Mouse (Mus musculus) ES-E14 (cell line): ENCODE results near the gene Fuz. TPM values are rescaled to one million over a fixed set of nuclear protein-coding genes. Genes with fewer than 3 reads are reported as not detected.

Experiments
- DNase-seq: peaks from one replicate; pipeline ENCODE4 v3.0.0-alpha.2; 2013; ENCODE audit warnings: low read depth, low spot score
- H3K27ac ChIP-seq: 2 replicates; pipeline ENCODE4 v1.5.1; 2012; ENCODE audit warnings: low read depth, mild to moderate bottlenecking, low read length, moderate library complexity, mixed read lengths; ENCODE audit not compliant: poor library complexity, insufficient read depth, severe bottlenecking
- H3K36me3 ChIP-seq: 2 replicates; pipeline ENCODE4 v1.6.1; 2012; ENCODE audit warnings: mild to moderate bottlenecking, low read length, moderate library complexity, mixed read lengths; ENCODE audit not compliant: control insufficient read depth, poor library complexity, insufficient read depth, severe bottlenecking
- H3K4me1 ChIP-seq, 2 experiments: fragments of 150-350 bp in 1 of 2; sonication (generic) in 1 of 2; 2 replicates each; pipeline ENCODE4 v1.6.1; 2012; ENCODE audit warnings: low read length in 2 of 2, mild to moderate bottlenecking in 1 of 2, mixed read lengths in 1 of 2; ENCODE audit not compliant: control insufficient read depth in 2 of 2, insufficient read depth in 2 of 2, poor library complexity in 1 of 2
- H3K4me3 ChIP-seq, 2 experiments: fragments of 150-350 bp in 1 of 2; sonication (generic) in 1 of 2; 2 replicates each; pipeline ENCODE4 v1.5.1; 2012; ENCODE audit warnings: low read length in 2 of 2, low read depth in 1 of 2, mild to moderate bottlenecking in 1 of 2, mixed read lengths in 1 of 2; ENCODE audit not compliant: insufficient read depth in 1 of 2, poor library complexity in 1 of 2, severe bottlenecking in 1 of 2
- H3K9ac ChIP-seq: 2 replicates; pipeline ENCODE4 v1.6.1; 2012; ENCODE audit warnings: low read depth, mild to moderate bottlenecking, low read length, mixed read lengths; ENCODE audit not compliant: poor library complexity, insufficient read depth, severe bottlenecking
- H3K9me3 ChIP-seq: fragments of 150-350 bp; sonication (generic); 2 replicates; pipeline ENCODE4 v1.6.1; 2012; ENCODE audit warnings: low read depth, mild to moderate bottlenecking, low read length; ENCODE audit not compliant: control insufficient read depth, insufficient read depth
- CHD2 ChIP-seq: IDR thresholded peaks from 2 replicates; pipeline ENCODE4 v1.6.1; 2014; ENCODE audit warnings: mild to moderate bottlenecking, low read depth, low read length, inconsistent platforms
- HCFC1 ChIP-seq: IDR thresholded peaks from 2 replicates; pipeline ENCODE4 v1.6.1; 2012; ENCODE audit warnings: low read length, inconsistent platforms, borderline replicate concordance; ENCODE audit not compliant: insufficient read depth
- MAFK ChIP-seq: IDR thresholded peaks from 2 replicates; pipeline ENCODE4 v1.6.1; 2014; ENCODE audit warnings: mild to moderate bottlenecking, low read depth, low read length, inconsistent platforms; ENCODE audit not compliant: insufficient read depth
- ZC3H11A ChIP-seq: IDR thresholded peaks from 2 replicates; pipeline ENCODE4 v1.6.1; 2012; ENCODE audit warnings: low read depth, mild to moderate bottlenecking, inconsistent platforms, low read length, borderline replicate concordance
- ZNF384 ChIP-seq: IDR thresholded peaks from 2 replicates; pipeline ENCODE4 v1.6.1; 2012; ENCODE audit warnings: low read depth, low read length, inconsistent platforms
- in situ Hi-C, 2 experiments: fragments of 600-800 bp; cut with MboI; formaldehyde crosslinking; loops; one replicate each; pipeline ENCODE4 v1.15.1; 2025; ENCODE audit warnings: low sequenced_read_pairs in 2 of 2, inconsistent platforms in 1 of 2; ENCODE audit not compliant: unreplicated experiment in 2 of 2
- total RNA-seq: library from RNA; depleted of rRNA; stranded (reverse); fragments of 300-350 nt; gene quantifications from 2 replicates; pipeline ENCODE4 v1.2.3, GENCODE M21; 2012

Fuz gene
- total RNA-seq, 1 experiment = 14.2 TPM

- no peak overlapping the region for H3K4me3 ChIP-seq
- in situ Hi-C loops = no loop called here
- no peak overlapping the region for H3K27ac ChIP-seq
- no peaks in the 10 kb centered on the region for H3K9me3 ChIP-seq
- peaks cover 0 to 12% of the 10 kb centered on the region in 2 experiments; a peak in 1 of 4 replicates for H3K4me1 ChIP-seq
- DNase-seq = no peak
- H3K9ac ChIP-seq = peak overlapping the region; percentile 10; the same call in 1 of the 2 replicates
- no peak for TF ChIP-seq CHD2
- TF ChIP-seq HCFC1 = no peak
- TF ChIP-seq MAFK = no peak
- TF ChIP-seq ZC3H11A = no peak
- no peak for TF ChIP-seq ZNF384
- peaks cover 34% of the 10 kb centered on the region for H3K36me3 ChIP-seq
Observed at GRCm38 (mm10) chr7:44890737-44891136, 5.1 kb upstream of the Fuz start.

- Histone ChIP-seq H3K27ac (0 out of 2 replicates have a peak overlapping the region, but pooled peaks have one; percentile 61), H3K9ac (peak overlapping the region; percentile 90), H3K36me3 (peaks cover 28% of the 10 kb centered on the region), H3K4me1 (peaks cover 0 to 6% of the 10 kb centered on the region in 2 experiments; a peak in 1 of 4 replicates), H3K9me3 (no peaks in the 10 kb centered on the region), H3K4me3 (peak overlapping the region; percentile 83 to 98)
- in situ Hi-C loops = no loop called here
- DNase-seq = no peak
- no peak for TF ChIP-seq ZC3H11A
- no peak for TF ChIP-seq ZNF384
- TF ChIP-seq MAFK = no peak
Observed at GRCm38 (mm10) chr7:44891611-44892010, 4.3 kb upstream of the Fuz start.

GRCm38 (mm10) chr7:44892276-44892921 is 3.5 kb upstream of the Fuz start, which contains the start of gene Med25:
Gene Med25, minus strand, starts transcription at chr7:44892712.
- Histone ChIP-seq H3K9ac (peak within 1 kb of the TSS; percentile 90), H3K27ac (peak within 1 kb of the TSS; percentile 92), H3K9me3 (no peaks in the 10 kb centered on the region), H3K4me1 (peaks cover 0 to 10% of the 10 kb centered on the region in 2 experiments; a peak in 1 of 4 replicates), H3K4me3 (peak within 1 kb of the TSS; percentile 83 to 98), H3K36me3 (peaks cover 22% of the 10 kb centered on the region)
- peak; percentile 91 for TF ChIP-seq HCFC1
- no peak for TF ChIP-seq CHD2
- peak; percentile 82 for DNase-seq
- in situ Hi-C loops = no loop called here

GRCm38 (mm10) chr7:44893197-44893596 is 2.7 kb upstream of the Fuz start:
- H3K4me1 ChIP-seq = peaks cover 0 to 12% of the 10 kb centered on the region in 2 experiments; a peak in 1 of 4 replicates

More at GRCm38 (mm10) chr7:44893197-44893596, 2.7 kb upstream of the Fuz start:
- in situ Hi-C loops = no loop called here
- H3K36me3 ChIP-seq = peaks cover 20% of the 10 kb centered on the region
- no peak for DNase-seq
- TF ChIP-seq CHD2 (no peak), HCFC1 (no peak), MAFK (no peak), ZNF384 (no peak), ZC3H11A (no peak)
- no peak overlapping the region for H3K4me3 ChIP-seq
- H3K27ac ChIP-seq = no peak overlapping the region
- H3K9ac ChIP-seq = no peak overlapping the region
- H3K9me3 ChIP-seq = no peaks in the 10 kb centered on the region
